Mouse (Mus musculus): ENCODE measurements around the gene Mad2l2. TPM values are rescaled to one million over a fixed set of nuclear protein-coding genes. Genes with fewer than 3 reads are reported as not detected.

Gene Mad2l2
- 1.5 to 7.6 TPM (median 6.4 TPM) in 3 replicates for total RNA-seq (2017)

- no peak for ATAC-seq (replicated peaks; ENCODE audit: insufficient number of reproducible peaks, low FRiP score, low TSS enrichment, poor library complexity, severe bottlenecking)
Observed at GRCm38 (mm10) chr4:148130133-148130532, at the start of gene Mad2l2. TSS of gene Mad2l2 (plus strand) at chr4:148130384.

- ATAC-seq (replicated peaks; ENCODE audit: insufficient number of reproducible peaks, low FRiP score, low TSS enrichment, poor library complexity, severe bottlenecking), result no peak
Observed at GRCm38 (mm10) chr4:148080597-148080973, 49.6 kb upstream of the Mad2l2 start.

GRCm38 (mm10) chr4:148081201-148081600 is 49.0 kb upstream of the Mad2l2 start:
- ATAC-seq (replicated peaks; ENCODE audit: insufficient number of reproducible peaks, low FRiP score, low TSS enrichment, poor library complexity, severe bottlenecking), result no peak

- ATAC-seq (replicated peaks; ENCODE audit: insufficient number of reproducible peaks, low FRiP score, low TSS enrichment, poor library complexity, severe bottlenecking), result no peak; the same call in 1 of the 2 replicates
Observed at GRCm38 (mm10) chr4:148082257-148083044, 47.7 kb upstream of the Mad2l2 start.

GRCm38 (mm10) chr4:148083176-148083899 is 46.8 kb upstream of the Mad2l2 start:
- peak; percentile 25; the same call in 1 of the 2 replicates for ATAC-seq (replicated peaks; ENCODE audit: insufficient number of reproducible peaks, low FRiP score, low TSS enrichment, poor library complexity, severe bottlenecking)

GRCm38 (mm10) chr4:148084261-148084714 is 45.9 kb upstream of the Mad2l2 start:
- no peak for ATAC-seq (replicated peaks; ENCODE audit: insufficient number of reproducible peaks, low FRiP score, low TSS enrichment, poor library complexity, severe bottlenecking)

- no peak for ATAC-seq (replicated peaks; ENCODE audit: insufficient number of reproducible peaks, low FRiP score, low TSS enrichment, poor library complexity, severe bottlenecking)
Observed at GRCm38 (mm10) chr4:148085131-148085906, 44.9 kb upstream of the Mad2l2 start.

GRCm38 (mm10) chr4:148085907-148086305 is 44.3 kb upstream of the Mad2l2 start:
- ATAC-seq (replicated peaks; ENCODE audit: insufficient number of reproducible peaks, low FRiP score, low TSS enrichment, poor library complexity, severe bottlenecking), result no peak

- ATAC-seq (replicated peaks; ENCODE audit: insufficient number of reproducible peaks, low FRiP score, low TSS enrichment, poor library complexity, severe bottlenecking), result no peak
Observed at GRCm38 (mm10) chr4:148087091-148087906, 42.9 kb upstream of the Mad2l2 start.

- ATAC-seq (replicated peaks; ENCODE audit: insufficient number of reproducible peaks, low FRiP score, low TSS enrichment, poor library complexity, severe bottlenecking), result peak; percentile 70
Observed at GRCm38 (mm10) chr4:148087907-148088527, 42.2 kb upstream of the Mad2l2 start, which contains the start of gene Agtrap. TSS of gene Agtrap (minus strand) at chr4:148088031.

- ATAC-seq (replicated peaks; ENCODE audit: insufficient number of reproducible peaks, low FRiP score, low TSS enrichment, poor library complexity, severe bottlenecking), result no peak
Observed at GRCm38 (mm10) chr4:148089166-148089565, 41.0 kb upstream of the Mad2l2 start.

- no peak for ATAC-seq (replicated peaks; ENCODE audit: insufficient number of reproducible peaks, low FRiP score, low TSS enrichment, poor library complexity, severe bottlenecking)
Observed at GRCm38 (mm10) chr4:148091181-148091580, 39.0 kb upstream of the Mad2l2 start.

GRCm38 (mm10) chr4:148092551-148093271 is 37.5 kb upstream of the Mad2l2 start:
- ATAC-seq (replicated peaks; ENCODE audit: insufficient number of reproducible peaks, low FRiP score, low TSS enrichment, poor library complexity, severe bottlenecking), result no peak

- no peak for ATAC-seq (replicated peaks; ENCODE audit: insufficient number of reproducible peaks, low FRiP score, low TSS enrichment, poor library complexity, severe bottlenecking)
Observed at GRCm38 (mm10) chr4:148094161-148094560, 36.0 kb upstream of the Mad2l2 start.

- ATAC-seq (replicated peaks; ENCODE audit: insufficient number of reproducible peaks, low FRiP score, low TSS enrichment, poor library complexity, severe bottlenecking), result no peak
Observed at GRCm38 (mm10) chr4:148095081-148095480, 35.1 kb upstream of the Mad2l2 start.

- ATAC-seq (replicated peaks; ENCODE audit: insufficient number of reproducible peaks, low FRiP score, low TSS enrichment, poor library complexity, severe bottlenecking), result no peak
Observed at GRCm38 (mm10) chr4:148097936-148098335, 32.2 kb upstream of the Mad2l2 start.

GRCm38 (mm10) chr4:148098666-148099065 is 31.5 kb upstream of the Mad2l2 start:
- no peak for ATAC-seq (replicated peaks; ENCODE audit: insufficient number of reproducible peaks, low FRiP score, low TSS enrichment, poor library complexity, severe bottlenecking)

All from monocyte, adult 5-6 weeks (primary cell).